Mouse (Mus musculus): ENCODE measurements at regions not wholly inside any gene's neighbourhood (a gene's known extent, or its start where the extent isn't known, plus 50 kb on each side); places are given as distances from the start of the nearest gene placed in this dataset.

GRCm38 (mm10) chr3:149070201-149070600 is 79.8 kb upstream of the Adgrl2 start:
- TF ChIP-seq GATA1 (IDR thresholded peaks at IDR 0.05; ENCODE audit: borderline replicate concordance, low read length): no peak
- TF ChIP-seq FLI1 (IDR thresholded peaks at IDR 0.05; ENCODE audit: low read length): no peak

Data from megakaryocyte, embryonic 14.5 days (primary cell).